Mouse (Mus musculus) erythroid progenitor cell, adult 5-6 weeks (primary cell): ENCODE measurements around the gene Apol7b. TPM values are rescaled to one million over a fixed set of nuclear protein-coding genes. Genes with fewer than 3 reads are reported as not detected.
"Not testable (repeated sequence)": the region's sequence is repeated elsewhere in the genome, so short reads cannot be mapped to it uniquely, and the experiment has no call there.

Experiments
- ATAC-seq: replicated peaks from 2 replicates; pipeline ENCODE4 v1.8.0; 2016; ENCODE audit warnings: moderate number of reproducible peaks, mild to moderate bottlenecking, moderate TSS enrichment, inconsistent platforms; ENCODE audit not compliant: poor library complexity, low FRiP score, severe bottlenecking
- total RNA-seq, 2 experiments: library from RNA; stranded (forward) in 1 of 2; stranded (reverse) in 1 of 2; fragments of 150-400 nt in 1 of 2; fragments of 186-747, 209-891 nt in 1 of 2; gene quantifications; 2 replicates each; pipeline versions ENCODE4 v1.2.3 to v1.2.4; 2015 to 2017; ENCODE audit warnings: low replicate concordance in 2 of 2

Apol7b gene
- total RNA-seq, 2 experiments from 2014 or later, result not detected

GRCm38 (mm10) chr15:77393832-77394231, 53.5 kb downstream of the Apol7b start:
- ATAC-seq, result not testable (repeated sequence)

GRCm38 (mm10) chr15:77387462-77387861, 59.8 kb downstream of the Apol7b start:
- no peak for ATAC-seq

GRCm38 (mm10) chr15:77384340-77385030, 62.8 kb downstream of the Apol7b start:
- no peak for ATAC-seq

- ATAC-seq, result no peak
Measured at GRCm38 (mm10) chr15:77382880-77383279, 64.4 kb downstream of the Apol7b start.

GRCm38 (mm10) chr15:77382271-77382850, 64.9 kb downstream of the Apol7b start:
- 0 out of 2 replicates have a peak, but pooled peaks have one; percentile 34 for ATAC-seq

GRCm38 (mm10) chr15:77381481-77381880, 65.8 kb downstream of the Apol7b start:
- ATAC-seq, result no peak

- ATAC-seq, result no peak
Measured at GRCm38 (mm10) chr15:77379921-77380320, 67.4 kb downstream of the Apol7b start.

GRCm38 (mm10) chr15:77377419-77377818, 69.9 kb downstream of the Apol7b start:
- no peak for ATAC-seq

- no peak for ATAC-seq
Measured at GRCm38 (mm10) chr15:77376920-77377319, 70.4 kb downstream of the Apol7b start.

Other genes starting within 250 kb of the Apol7b start
- gene Rbfox2, start 140.5 kb downstream of the Apol7b start, total RNA-seq (2015; ENCODE audit: low replicate concordance), result not detected in 2 replicates
- not detected in 2 replicates for gene Rbfox2, start 140.5 kb downstream of the Apol7b start, total RNA-seq (2017; ENCODE audit: low replicate concordance)
- not detected in 2 replicates for gene Apol7a, start 48.4 kb downstream of the Apol7b start, total RNA-seq (2015; ENCODE audit: low replicate concordance)
- not detected in 2 replicates for gene Apol7a, start 48.4 kb downstream of the Apol7b start, total RNA-seq (2017; ENCODE audit: low replicate concordance)
- not detected in 2 replicates for gene Apol9a, start 36.4 kb downstream of the Apol7b start, total RNA-seq (2015; ENCODE audit: low replicate concordance)
- under 0.01 TPM in 1 of 2 replicates, not detected in the other for gene Apol9a, start 36.4 kb downstream of the Apol7b start, total RNA-seq (2017; ENCODE audit: low replicate concordance)
- 2.9 and 4.0 TPM in 2 replicates for gene Apol10a, start 29.6 kb upstream of the Apol7b start, total RNA-seq (2015; ENCODE audit: low replicate concordance)
- gene Apol10a, start 29.6 kb upstream of the Apol7b start, total RNA-seq (2017; ENCODE audit: low replicate concordance), result 3.1 and 7.3 TPM in 2 replicates
- 18.4 and 21.0 TPM in 2 replicates for gene Apol11a, start 60.8 kb upstream of the Apol7b start, total RNA-seq (2015; ENCODE audit: low replicate concordance)
- gene Apol11a, start 60.8 kb upstream of the Apol7b start, total RNA-seq (2017; ENCODE audit: low replicate concordance), result 75.1 and 111 TPM in 2 replicates
- gene Apol7c, start 85.8 kb upstream of the Apol7b start, total RNA-seq (2015; ENCODE audit: low replicate concordance), result 6.1 TPM in 1 of 2 replicates, not detected in the other
- 0.26 TPM in 1 of 2 replicates, not detected in the other for gene Apol7c, start 85.8 kb upstream of the Apol7b start, total RNA-seq (2017; ENCODE audit: low replicate concordance)
- gene 1700025B11Rik, start 114.4 kb upstream of the Apol7b start, total RNA-seq (2015; ENCODE audit: low replicate concordance), result not detected in 2 replicates
- not detected in 2 replicates for gene 1700025B11Rik, start 114.4 kb upstream of the Apol7b start, total RNA-seq (2017; ENCODE audit: low replicate concordance)
- not detected in 2 replicates for gene Apol10b, start 148.6 kb upstream of the Apol7b start, total RNA-seq (2015; ENCODE audit: low replicate concordance)
- 0.90 TPM in 1 of 2 replicates, not detected in the other for gene Apol10b, start 148.6 kb upstream of the Apol7b start, total RNA-seq (2017; ENCODE audit: low replicate concordance)
- gene Gm36245, start 151.8 kb upstream of the Apol7b start, total RNA-seq (2015; ENCODE audit: low replicate concordance), result not detected in 2 replicates
- gene Gm36245, start 151.8 kb upstream of the Apol7b start, total RNA-seq (2017; ENCODE audit: low replicate concordance), result not detected in 2 replicates
- gene Apol11b, start 195.8 kb upstream of the Apol7b start, total RNA-seq (2015; ENCODE audit: low replicate concordance), result 138 and 145 TPM in 2 replicates
- 338 and 373 TPM in 2 replicates for gene Apol11b, start 195.8 kb upstream of the Apol7b start, total RNA-seq (2017; ENCODE audit: low replicate concordance)